Mouse (Mus musculus) liver, adult 2 months (tissue): ENCODE results near the gene St7.

Experiments used
- CTCF ChIP-seq: fragments of 200-500 bp; IDR thresholded peaks from 2 replicates; pipeline ENCODE4 v1.5.1; 2011; ENCODE audit warnings: low read depth, low read length, control low read depth
- POLR2A ChIP-seq: fragments of 200-500 bp; IDR thresholded peaks from 2 replicates; pipeline ENCODE4 v1.6.1; 2011; ENCODE audit warnings: low read length, control low read depth; ENCODE audit not compliant: insufficient read depth; ENCODE audit errors: extremely low read depth

GRCm38 (mm10) chr6:17835693-17836092, 143.0 kb downstream of the St7 start:
- TF ChIP-seq POLR2A (no peak), CTCF (no peak)
